Mouse (Mus musculus) MEL (cell line): ENCODE measurements around the gene Hist1h2af.
A peak's percentile ranks its signal among the peaks of the same experiment; 100 is the strongest.
"Not testable (repeated sequence)": the region's sequence is repeated elsewhere in the genome, so short reads cannot be mapped to it uniquely, and the experiment has no call there.

ENCODE experiments used
- CHD2 ChIP-seq: IDR thresholded peaks from 2 replicates; pipeline ENCODE4 v1.6.1; 2011; ENCODE audit warnings: low read length, improper control_type of control experiment
- POLR2A ChIP-seq, 2 experiments: IDR thresholded peaks; 2 replicates each; pipeline ENCODE4 v1.6.1; 2011 to 2012; ENCODE audit warnings: low read length in 2 of 2, mild to moderate bottlenecking in 2 of 2, control low read depth in 1 of 2, improper control_type of control experiment in 1 of 2, low read depth in 1 of 2, moderate library complexity in 1 of 2; ENCODE audit not compliant: control insufficient read depth in 1 of 2, insufficient read depth in 1 of 2, poor library complexity in 1 of 2
- TAL1 ChIP-seq: IDR thresholded peaks from 2 replicates; pipeline ENCODE4 v1.6.1; 2012; ENCODE audit warnings: mild to moderate bottlenecking, inconsistent platforms, low read length, moderate library complexity, mixed read lengths
- ZNF384 ChIP-seq: IDR thresholded peaks from 2 replicates; pipeline ENCODE4 v1.6.1; 2012; ENCODE audit warnings: low read depth, mild to moderate bottlenecking, inconsistent platforms, low read length, improper control_type of control experiment

DNA sequence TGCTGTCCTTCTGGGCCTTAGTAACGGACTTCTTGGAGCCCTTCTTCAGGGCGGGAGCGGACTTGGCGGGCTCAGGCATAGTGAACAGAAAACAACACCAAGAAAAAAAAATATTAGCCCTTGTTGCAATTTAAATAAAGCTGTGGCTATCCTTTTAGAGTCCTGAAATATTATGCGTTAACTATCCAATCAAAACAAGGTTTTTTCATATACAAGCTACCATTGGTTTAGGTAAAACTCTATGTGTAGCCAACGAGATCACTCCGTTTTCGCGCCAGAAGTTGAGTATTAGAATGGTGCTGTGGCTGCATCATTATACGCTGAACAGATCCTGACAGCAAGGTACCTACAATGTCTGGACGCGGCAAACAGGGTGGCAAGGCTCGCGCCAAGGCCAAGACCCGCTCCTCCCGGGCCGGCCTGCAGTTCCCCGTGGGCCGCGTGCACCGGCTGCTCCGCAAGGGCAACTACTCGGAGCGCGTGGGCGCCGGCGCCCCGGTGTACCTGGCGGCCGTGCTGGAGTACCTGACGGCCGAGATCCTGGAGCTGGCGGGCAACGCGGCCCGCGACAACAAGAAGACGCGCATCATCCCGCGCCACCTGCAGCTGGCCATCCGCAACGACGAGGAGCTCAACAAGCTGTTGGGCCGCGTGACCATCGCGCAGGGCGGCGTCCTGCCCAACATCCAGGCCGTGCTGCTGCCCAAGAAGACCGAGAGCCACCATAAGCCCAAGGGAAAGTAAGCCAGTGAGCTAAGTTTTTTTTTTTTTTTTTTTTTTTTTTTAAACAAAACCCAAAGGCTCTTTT, at the start of gene Hist1h2af:
- TF ChIP-seq CHD2, TAL1, ZNF384: not testable (repeated sequence)
- TF ChIP-seq POLR2A (IDR thresholded peaks at IDR 0.05; ENCODE audit: control insufficient read depth in 1 of 2, insufficient read depth in 1 of 2, low read depth in 1 of 2, low read length in 2 of 2, poor library complexity in 1 of 2), result peak; percentile 66 to 74; a peak in 3 of 4 replicates
